Mouse (Mus musculus): ENCODE results near the gene Tchp. TPM values are rescaled to one million over a fixed set of nuclear protein-coding genes. Genes with fewer than 3 reads are reported as not detected.

Gene Tchp
- total RNA-seq (2018; cell fraction: chromatin; rRNA removed) = 10 to 100 TPM in 22 of 26 experiments, 1 to 10 TPM in 4; 9.0 to 63.3 (median 24.2) TPM
- 1 to 10 TPM; 1.8 to 7.3 (median 5.1) TPM for total RNA-seq (2018; cell fraction: cytosol; rRNA removed)
- 10 to 100 TPM in 15 of 26 experiments, 1 to 10 TPM in 11; 3.9 to 30.7 (median 12.1) TPM for total RNA-seq (2018; cell fraction: nucleus; rRNA removed)
- polyA plus RNA-seq (2018) = 5.0 to 7.6 TPM (median 6.4 TPM) in 3 replicates

DNA sequence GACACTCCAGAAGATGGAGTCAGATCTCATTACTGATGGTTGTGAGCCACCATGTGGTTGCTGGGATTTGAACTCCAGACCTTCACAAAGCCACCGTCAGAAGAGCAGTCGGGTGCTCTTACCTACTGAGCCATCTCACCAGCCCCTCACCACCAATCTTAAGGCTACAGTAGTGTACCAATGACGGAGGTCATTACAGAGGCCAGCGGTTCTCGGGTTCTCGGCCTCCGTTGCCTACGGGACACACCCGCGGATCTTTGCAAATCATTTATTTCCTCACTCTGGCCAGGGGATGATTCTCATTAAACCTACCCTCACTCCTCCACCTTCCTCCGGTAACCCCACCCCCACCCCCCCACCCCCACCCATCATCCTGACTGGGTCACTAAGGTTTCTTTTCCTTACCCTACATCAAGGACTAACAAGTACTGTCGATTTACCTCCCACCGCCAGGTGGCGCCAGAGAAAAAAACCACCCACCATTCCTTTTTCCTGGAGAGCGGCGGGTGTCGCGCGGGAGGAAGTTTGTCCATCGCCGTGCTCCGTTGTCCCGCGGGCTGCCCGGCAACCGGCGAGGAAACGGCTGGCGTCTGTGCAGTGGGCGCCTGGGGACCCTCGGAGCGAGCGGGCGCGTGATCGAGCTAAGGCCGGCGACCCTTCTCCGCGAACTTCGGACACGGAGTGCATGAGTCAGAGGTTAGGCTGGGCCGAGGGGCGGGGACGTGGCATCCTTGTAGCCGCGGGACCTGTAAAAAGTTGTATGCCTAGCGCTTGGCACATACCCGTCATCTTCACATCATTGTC lies at the start of gene Tchp:
Tchp (plus strand) TSS at position 496 of the 804 bp plus-strand sequence.
- Histone ChIP-seq H3K36me3 (ENCODE audit: inconsistent target) (peaks cover 15% of the 10 kb centered on the region; the same call in 1 of the 2 replicates), H3K4me3 (ENCODE audit: inconsistent target) (peak within 1 kb of the TSS; percentile 82), H3K79me2 (ENCODE audit: inconsistent target) (peaks cover 6% of the 10 kb centered on the region; the same call in 1 of the 2 replicates), H3K27ac (no peak within 1 kb of the TSS)
- 9% methylated on average over 48 of the region's 49 CpGs for WGBS (ENCODE audit: missing documents)

DNA sequence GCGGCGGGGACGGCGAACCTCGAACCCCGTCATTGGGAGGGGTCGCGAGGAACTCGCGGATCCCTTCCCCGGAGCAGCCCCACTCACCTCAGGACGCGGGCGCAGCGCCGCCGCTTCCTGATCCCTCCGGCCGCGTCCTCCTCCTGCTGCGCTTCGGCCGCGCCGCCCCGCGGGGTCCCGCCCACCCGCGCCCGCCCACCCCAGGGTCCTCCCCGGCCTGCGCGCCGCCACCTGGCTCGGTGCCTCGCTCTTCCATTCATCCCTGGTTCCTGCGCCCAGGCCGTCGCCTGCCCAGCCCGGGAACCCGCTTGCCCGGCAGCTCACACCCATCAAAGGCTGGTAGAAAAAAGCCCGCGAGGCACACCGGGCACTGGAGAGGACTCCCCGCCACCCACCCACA lies 49.3 kb upstream of the Tchp start, which contains the start of gene Trpv4:
Trpv4 (minus strand) TSS at position 167 of the 400 bp plus-strand sequence.
- H3K27ac ChIP-seq = no peak within 1 kb of the TSS
- no peaks in the 10 kb centered on the region for H3K36me3 ChIP-seq (ENCODE audit: inconsistent target)
- no peaks in the 10 kb centered on the region for H3K79me2 ChIP-seq (ENCODE audit: inconsistent target)
- 6% methylated on average over 44 of the region's 47 CpGs for WGBS (ENCODE audit: missing documents)
- H3K4me3 ChIP-seq (ENCODE audit: inconsistent target) = peak within 1 kb of the TSS; percentile 6; the same call in 1 of the 2 replicates

DNA sequence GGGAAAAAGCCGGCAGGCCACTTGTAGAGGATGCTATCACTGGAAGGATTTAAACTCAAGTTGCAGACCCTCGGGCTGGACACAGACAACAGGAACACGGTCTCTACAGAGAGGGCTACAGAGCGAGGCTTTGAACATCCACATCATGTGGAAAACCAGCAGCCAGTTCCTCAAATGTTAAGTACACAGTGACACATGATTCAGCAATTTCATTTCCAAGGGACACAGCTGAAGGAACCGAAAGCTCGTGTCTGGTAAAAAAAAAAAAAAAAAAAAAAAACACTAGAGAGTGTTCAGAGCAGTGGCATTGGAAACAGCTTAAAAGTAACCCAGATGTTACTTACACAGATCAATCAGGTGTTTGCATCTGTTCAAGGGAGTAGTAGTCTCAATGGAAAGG lies 46.5 kb upstream of the Tchp start:
- no peaks in the 10 kb centered on the region for H3K36me3 ChIP-seq (ENCODE audit: inconsistent target)
- peak overlapping the region; percentile 90 for H3K27ac ChIP-seq
- 3% methylated on average over 6 of the region's 6 CpGs for WGBS (ENCODE audit: missing documents)
- H3K79me2 ChIP-seq (ENCODE audit: inconsistent target) = no peaks in the 10 kb centered on the region
- H3K4me3 ChIP-seq (ENCODE audit: inconsistent target) = no peak overlapping the region

DNA sequence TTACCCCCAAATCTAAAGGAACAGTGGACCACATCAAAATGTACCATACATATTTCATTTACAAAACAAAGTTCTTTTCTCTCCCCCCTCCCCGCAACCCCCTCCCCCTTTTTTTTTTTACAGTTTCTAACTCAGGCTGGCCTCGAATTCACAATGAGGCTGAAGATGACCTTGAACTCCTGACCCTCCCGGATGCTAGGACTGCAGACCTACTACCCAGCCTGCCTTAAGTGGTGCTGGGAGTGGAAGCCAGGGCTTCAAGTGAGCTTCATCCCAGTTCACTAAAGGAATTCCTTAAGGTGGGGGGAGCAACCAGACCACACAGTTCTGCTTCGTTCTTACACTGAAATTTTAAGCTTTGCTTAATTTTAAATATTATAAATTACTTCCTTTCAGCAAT lies 43.4 kb upstream of the Tchp start:
- no peak overlapping the region for H3K27ac ChIP-seq
- 100% methylated on average over 3 of the region's 4 CpGs for WGBS (ENCODE audit: missing documents)
- H3K79me2 ChIP-seq (ENCODE audit: inconsistent target) = no peaks in the 10 kb centered on the region
- peaks cover 3% of the 10 kb centered on the region; the same call in 1 of the 2 replicates for H3K36me3 ChIP-seq (ENCODE audit: inconsistent target)
- no peak overlapping the region for H3K4me3 ChIP-seq (ENCODE audit: inconsistent target)

DNA sequence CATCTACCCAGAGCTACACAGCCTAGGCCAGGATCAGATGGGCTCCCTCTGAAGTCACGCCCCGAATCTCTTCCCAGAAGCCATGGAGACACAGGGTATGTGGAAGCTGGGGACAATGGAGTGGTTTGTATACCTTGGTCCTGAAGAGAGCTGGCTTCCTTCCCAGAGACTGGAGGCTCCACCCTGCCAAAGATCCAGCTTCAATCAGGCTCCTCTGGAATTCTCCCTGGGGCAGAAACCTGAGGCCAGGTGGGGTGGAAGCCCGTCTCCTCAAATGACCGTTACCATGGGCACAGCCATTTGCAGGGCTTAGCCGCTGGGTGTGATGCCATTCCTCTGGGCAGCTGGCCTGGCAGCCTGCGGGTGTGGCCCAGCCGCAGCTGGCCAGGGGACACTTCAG lies 42.8 kb upstream of the Tchp start:
- 92% methylated on average over 6 of the region's 7 CpGs for WGBS (ENCODE audit: missing documents)
- no peaks in the 10 kb centered on the region for H3K79me2 ChIP-seq (ENCODE audit: inconsistent target)
- peaks cover 9% of the 10 kb centered on the region for H3K36me3 ChIP-seq (ENCODE audit: inconsistent target)
- H3K27ac ChIP-seq = no peak overlapping the region
- H3K4me3 ChIP-seq (ENCODE audit: inconsistent target) = no peak overlapping the region

DNA sequence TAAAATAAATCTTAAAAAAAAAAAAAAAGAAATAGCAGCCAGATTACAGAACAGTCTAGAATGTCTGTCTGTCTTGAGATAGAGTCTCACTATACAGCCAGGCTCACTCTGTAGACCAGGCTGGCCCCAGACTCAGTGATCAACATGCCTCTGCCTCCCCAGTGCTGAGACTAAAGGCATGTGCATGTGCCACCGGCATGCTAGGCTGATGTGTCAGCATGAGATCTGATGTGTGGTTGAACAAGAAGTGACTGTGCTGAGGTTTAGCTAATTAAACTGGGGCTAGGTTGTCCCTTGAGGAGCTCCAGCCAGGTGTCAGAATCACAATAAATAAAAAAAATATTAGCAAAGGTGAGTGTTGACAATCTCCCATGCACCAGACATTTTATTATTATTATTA lies 40.9 kb upstream of the Tchp start:
- Histone ChIP-seq H3K79me2 (ENCODE audit: inconsistent target) (no peaks in the 10 kb centered on the region; the same call in 1 of the 2 replicates), H3K4me3 (ENCODE audit: inconsistent target) (no peak overlapping the region), H3K27ac (peak overlapping the region; percentile 65), H3K36me3 (ENCODE audit: inconsistent target) (peaks cover 20% of the 10 kb centered on the region)
- 67% methylated on average over 1 of the region's 1 CpGs for WGBS (ENCODE audit: missing documents)

DNA sequence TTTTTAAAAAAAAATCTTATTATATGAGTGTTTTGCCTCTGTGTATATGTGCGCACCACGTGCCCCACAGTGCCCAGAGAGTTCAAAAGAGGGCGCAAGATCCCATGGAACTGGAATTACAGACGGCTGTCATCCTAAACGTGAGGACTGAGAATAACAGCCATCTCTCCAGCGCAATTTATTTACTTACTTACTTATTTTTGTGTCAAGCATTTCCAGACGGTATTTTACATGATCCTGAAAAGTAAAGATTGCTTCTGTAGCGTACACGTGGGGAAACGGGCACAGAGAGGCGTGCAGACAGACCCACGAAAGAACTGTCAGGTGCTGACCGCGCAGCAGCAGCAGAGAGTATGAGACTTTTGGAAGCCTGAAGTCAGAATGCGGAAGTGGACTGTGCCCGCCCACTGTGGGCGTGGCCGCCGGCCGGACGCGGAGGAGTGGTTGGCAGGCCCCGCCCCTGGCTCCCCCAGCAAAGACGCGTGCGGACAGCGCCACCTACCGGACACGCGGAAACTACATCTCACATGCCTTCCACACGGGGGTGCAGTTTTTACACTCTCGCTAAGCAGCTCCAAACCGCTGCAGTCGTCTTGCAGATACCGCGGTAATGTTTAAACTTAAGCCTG lies 40.2 kb upstream of the Tchp start:
- peak overlapping the region; percentile 14; the same call in 1 of the 2 replicates for H3K4me3 ChIP-seq (ENCODE audit: inconsistent target)

DNA sequence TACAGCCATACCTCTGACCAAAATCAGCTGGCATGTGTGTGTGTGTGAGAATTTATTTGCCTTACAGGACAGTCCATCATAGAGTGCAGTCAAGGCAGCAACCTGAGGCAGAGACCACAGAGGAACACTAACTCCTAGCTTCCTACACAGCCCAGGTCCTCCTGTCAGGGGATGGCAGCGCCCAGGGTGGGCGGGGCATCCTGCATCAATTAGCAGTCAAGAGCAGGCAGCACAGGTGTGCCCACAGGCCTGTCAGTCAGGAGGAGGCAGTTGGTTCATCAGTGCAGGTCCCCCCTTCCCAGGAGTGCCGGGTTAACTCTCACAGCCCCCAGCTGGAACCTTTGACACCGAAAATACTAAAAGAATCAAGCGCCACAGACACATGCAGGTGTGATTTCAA lies 38.5 kb upstream of the Tchp start:
- H3K36me3 ChIP-seq (ENCODE audit: inconsistent target) = peaks cover 34% of the 10 kb centered on the region
- no peak overlapping the region for H3K27ac ChIP-seq
- peaks cover 16% of the 10 kb centered on the region for H3K79me2 ChIP-seq (ENCODE audit: inconsistent target)
- H3K4me3 ChIP-seq (ENCODE audit: inconsistent target) = no peak overlapping the region
- 97% methylated on average over 5 of the region's 5 CpGs for WGBS (ENCODE audit: missing documents)

More for the DNA sequence above, 40.2 kb upstream of the Tchp start:
- H3K79me2 ChIP-seq (ENCODE audit: inconsistent target) = no peaks in the 10 kb centered on the region; the same call in 1 of the 2 replicates
- H3K27ac ChIP-seq = peak overlapping the region; percentile 65
- peaks cover 20% of the 10 kb centered on the region for H3K36me3 ChIP-seq (ENCODE audit: inconsistent target)
- WGBS (ENCODE audit: missing documents) = 1% methylated on average over 36 of the region's 36 CpGs

DNA sequence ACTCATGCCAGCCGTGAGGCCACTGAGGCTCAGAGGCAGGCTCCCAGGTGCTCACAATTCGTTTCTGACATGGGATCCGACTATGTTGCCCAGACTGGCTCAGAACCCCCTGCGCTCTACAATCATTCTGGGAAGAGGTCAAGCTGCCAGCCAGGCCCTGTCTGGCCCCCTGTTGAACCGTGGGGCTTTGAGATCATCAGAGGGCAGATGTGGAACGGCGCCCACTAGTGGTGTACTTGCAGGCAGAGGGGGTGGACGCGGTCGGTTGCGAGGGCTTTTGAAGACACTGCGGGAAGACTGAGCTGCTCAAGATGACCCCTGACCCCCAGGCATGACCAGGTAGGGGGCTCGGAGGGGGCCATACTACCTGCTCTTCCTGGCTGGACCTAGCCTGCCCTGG lies 34.4 kb upstream of the Tchp start:
- no peak overlapping the region for H3K4me3 ChIP-seq (ENCODE audit: inconsistent target)
- H3K27ac ChIP-seq = no peak overlapping the region
- peaks cover 75% of the 10 kb centered on the region for H3K36me3 ChIP-seq (ENCODE audit: inconsistent target)
- peaks cover 56% of the 10 kb centered on the region for H3K79me2 ChIP-seq (ENCODE audit: inconsistent target)
- 93% methylated on average over 13 of the region's 13 CpGs for WGBS (ENCODE audit: missing documents)

DNA sequence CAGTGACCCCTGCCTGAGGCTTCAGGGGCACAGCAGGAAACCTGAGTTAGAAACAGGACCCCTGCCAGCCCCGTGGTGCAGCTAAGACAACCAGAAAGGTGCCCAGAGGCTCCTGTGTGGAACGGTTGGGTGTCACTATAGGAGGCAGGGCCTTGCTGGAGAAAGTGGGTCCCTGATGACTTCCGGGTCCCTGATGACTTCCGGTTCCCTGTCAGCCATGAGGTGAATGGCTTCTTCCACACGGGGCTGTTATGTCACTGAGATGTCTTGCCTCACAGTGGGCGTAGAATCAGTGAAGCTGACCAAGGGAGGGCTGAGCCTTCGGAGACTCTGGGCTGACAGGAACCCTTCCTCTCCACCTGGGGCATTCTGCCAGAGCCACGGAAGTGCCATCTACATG lies 33.0 kb upstream of the Tchp start:
- 81% methylated on average over 8 of the region's 8 CpGs for WGBS (ENCODE audit: missing documents)
- Histone ChIP-seq H3K4me3 (ENCODE audit: inconsistent target) (no peak overlapping the region), H3K36me3 (ENCODE audit: inconsistent target) (peaks cover 82% of the 10 kb centered on the region), H3K27ac (no peak overlapping the region), H3K79me2 (ENCODE audit: inconsistent target) (peaks cover 71% of the 10 kb centered on the region)

DNA sequence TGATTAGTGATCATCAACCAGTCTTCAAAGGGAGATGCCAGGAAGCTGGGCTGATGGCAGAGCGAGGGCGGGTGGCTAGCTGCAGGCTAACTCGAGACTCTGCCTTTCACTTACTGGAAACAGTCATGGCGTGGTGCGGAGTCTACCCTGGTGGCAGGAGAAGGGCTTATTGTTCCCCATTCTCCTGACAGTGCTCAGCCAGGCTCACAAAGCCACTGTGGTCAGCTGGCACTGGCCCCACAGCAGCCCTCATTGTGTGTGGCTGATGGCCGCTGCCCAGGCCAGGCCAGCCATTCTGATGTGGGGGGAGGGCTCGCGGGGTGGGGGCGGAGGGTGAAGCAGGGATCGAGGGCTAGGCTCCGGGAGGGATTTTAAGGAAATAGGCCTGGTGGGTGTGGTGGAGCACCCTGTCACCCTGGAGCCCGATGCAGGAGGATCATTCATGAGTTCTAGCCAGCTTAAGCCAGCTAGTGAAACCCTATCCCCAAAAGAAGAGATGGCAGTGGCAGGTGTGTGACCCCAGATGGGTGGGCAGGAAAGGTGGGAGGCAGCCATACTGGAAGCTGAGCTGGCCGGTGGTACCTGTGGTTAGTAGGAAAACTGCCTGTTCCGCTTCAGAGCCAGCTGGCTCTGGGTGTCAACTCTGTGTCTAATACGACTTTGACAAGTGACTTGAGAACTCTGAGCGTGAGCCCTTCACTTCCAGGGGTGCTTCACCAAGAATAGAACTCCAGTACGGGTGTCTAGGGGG lies 27.5 kb upstream of the Tchp start:
- Histone ChIP-seq H3K27ac (peak overlapping the region; percentile 70), H3K36me3 (ENCODE audit: inconsistent target) (peaks cover 46% of the 10 kb centered on the region), H3K4me3 (ENCODE audit: inconsistent target) (no peak overlapping the region), H3K79me2 (ENCODE audit: inconsistent target) (peaks cover 99% of the 10 kb centered on the region)
- 53% methylated on average over 17 of the region's 17 CpGs for WGBS (ENCODE audit: missing documents)

DNA sequence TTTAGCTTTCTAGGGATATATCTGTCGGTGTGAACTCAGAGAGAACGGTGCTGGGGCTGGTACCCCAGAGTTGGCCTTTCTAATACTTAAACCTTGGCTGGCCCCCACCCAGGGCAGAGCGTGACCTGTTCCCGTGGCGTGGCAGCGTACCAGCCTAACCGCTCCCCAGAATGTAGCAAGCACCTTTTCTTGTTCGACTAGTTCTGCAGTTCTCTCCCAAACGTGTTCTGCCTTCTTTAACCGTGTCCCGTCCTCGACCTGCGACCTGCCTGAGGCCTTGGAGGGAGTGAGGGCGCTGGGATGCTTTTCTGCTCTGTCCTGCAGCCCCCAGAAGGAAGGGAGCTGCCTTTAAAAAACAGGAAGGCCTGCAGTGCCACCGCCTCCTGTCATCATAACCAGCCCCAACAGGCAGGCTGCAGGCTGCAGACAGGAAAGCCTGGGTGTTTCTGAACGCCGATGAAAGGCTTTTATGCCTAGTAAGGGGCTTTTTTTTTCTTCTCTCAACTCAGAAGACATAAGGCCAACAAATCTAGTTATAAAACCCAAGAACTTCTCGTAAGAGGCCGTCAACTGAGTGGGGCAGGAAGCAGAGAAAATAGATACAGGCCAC lies 26.8 kb upstream of the Tchp start:
- Histone ChIP-seq H3K79me2 (ENCODE audit: inconsistent target) (peaks cover 99% of the 10 kb centered on the region), H3K27ac (peak overlapping the region; percentile 70), H3K36me3 (ENCODE audit: inconsistent target) (peaks cover 38% of the 10 kb centered on the region), H3K4me3 (ENCODE audit: inconsistent target) (no peak overlapping the region)
- WGBS (ENCODE audit: missing documents) = 18% methylated on average over 18 of the region's 19 CpGs

DNA sequence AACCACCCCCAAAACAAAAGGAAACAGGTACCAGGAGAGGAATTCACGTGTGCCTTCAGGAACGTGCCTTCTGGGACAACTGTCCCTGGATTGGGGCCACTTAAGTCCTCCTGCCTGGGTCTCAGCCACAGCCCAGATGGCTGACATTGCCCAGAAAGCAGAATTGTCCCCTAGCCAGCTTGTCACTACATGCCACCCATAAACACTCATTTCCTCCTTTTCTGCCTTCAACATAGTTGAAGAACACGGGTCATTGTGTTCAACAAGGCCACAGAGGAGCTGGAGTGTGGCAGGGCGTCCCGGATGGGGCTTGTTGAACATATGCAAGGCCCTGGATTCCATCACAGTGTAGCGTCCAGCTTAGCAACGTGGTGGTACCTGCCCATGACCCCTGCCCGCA lies 25.8 kb upstream of the Tchp start:
- Histone ChIP-seq H3K79me2 (ENCODE audit: inconsistent target) (peaks cover 100% of the 10 kb centered on the region), H3K36me3 (ENCODE audit: inconsistent target) (peaks cover 29% of the 10 kb centered on the region), H3K4me3 (ENCODE audit: inconsistent target) (no peak overlapping the region), H3K27ac (peak overlapping the region; percentile 70)
- 28% methylated on average over 8 of the region's 8 CpGs for WGBS (ENCODE audit: missing documents)

DNA sequence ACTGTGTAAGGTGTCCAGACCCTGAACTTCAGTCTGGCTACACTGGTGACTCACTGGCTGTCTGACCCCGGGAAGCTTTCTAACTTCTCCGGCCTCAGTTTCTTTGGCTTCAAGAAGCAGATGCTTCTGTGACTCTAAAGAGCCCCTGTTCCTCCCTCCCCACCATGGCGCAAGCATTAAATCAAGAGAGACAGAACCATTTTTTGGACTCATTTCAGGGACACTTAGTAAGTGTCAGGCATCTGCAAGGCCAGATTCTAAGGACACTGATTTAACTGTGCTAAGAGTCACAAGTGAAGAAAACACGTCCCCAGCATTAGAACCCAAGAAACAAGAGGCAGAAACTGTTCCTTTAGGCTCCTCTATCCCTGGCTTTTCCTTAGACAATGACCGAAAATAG lies 21.6 kb upstream of the Tchp start:
- Histone ChIP-seq H3K36me3 (ENCODE audit: inconsistent target) (peaks cover 5% of the 10 kb centered on the region; the same call in 1 of the 2 replicates), H3K4me3 (ENCODE audit: inconsistent target) (no peak overlapping the region), H3K27ac (no peak overlapping the region), H3K79me2 (ENCODE audit: inconsistent target) (peaks cover 96% of the 10 kb centered on the region)
- 97% methylated on average over 5 of the region's 5 CpGs for WGBS (ENCODE audit: missing documents)
